Mouse (Mus musculus): ENCODE data around the gene Olfr1151. TPM values are rescaled to one million over a fixed set of nuclear protein-coding genes. Genes with fewer than 3 reads are reported as not detected.

The Olfr1151 gene
- polyA plus RNA-seq (2015; fragmentation: Nextera tagmentation; extraction: Ambion mirVana), result not detected in 2 replicates

- Histone ChIP-seq H3K4me3 (replicated peaks) (no peak within 1 kb of the TSS), H3K27ac (replicated peaks) (no peak within 1 kb of the TSS), H3K9ac (no peak within 1 kb of the TSS), H3K9me3 (replicated peaks) (no peaks in the 10 kb centered on the region), H3K36me3 (replicated peaks) (no peaks in the 10 kb centered on the region), H3K4me1 (replicated peaks) (no peaks in the 10 kb centered on the region), H3K4me2 (no peak within 1 kb of the TSS), H3K27me3 (no peaks in the 10 kb centered on the region)
- no peak for ATAC-seq (ENCODE audit: insufficient read depth)
- 71% methylated on average over 1 of the region's 1 CpGs for WGBS (ENCODE audit: insufficient replicate concordance)
Observed at GRCm38 (mm10) chr2:87855562-87855961, at the start of gene Olfr1151. TSS of gene Olfr1151 (plus strand) at chr2:87855862.

- Histone ChIP-seq H3K4me2 (no peak within 1 kb of the TSS), H3K4me1 (replicated peaks) (no peaks in the 10 kb centered on the region), H3K27ac (replicated peaks) (no peak within 1 kb of the TSS), H3K9ac (no peak within 1 kb of the TSS), H3K4me3 (replicated peaks) (no peak within 1 kb of the TSS), H3K27me3 (no peaks in the 10 kb centered on the region), H3K36me3 (replicated peaks) (no peaks in the 10 kb centered on the region), H3K9me3 (replicated peaks) (no peaks in the 10 kb centered on the region)
- ATAC-seq (ENCODE audit: insufficient read depth), result no peak
- 41% methylated on average over 1 of the region's 1 CpGs for WGBS (ENCODE audit: insufficient replicate concordance)
Observed at GRCm38 (mm10) chr2:87809522-87809921, 46.1 kb upstream of the Olfr1151 start, which contains the start of gene Olfr1145. TSS of gene Olfr1145 (plus strand) at chr2:87809822.

- Histone ChIP-seq H3K27me3 (no peaks in the 10 kb centered on the region), H3K9ac (no peak within 1 kb of the TSS), H3K9me3 (replicated peaks) (no peaks in the 10 kb centered on the region), H3K4me1 (replicated peaks) (no peaks in the 10 kb centered on the region), H3K27ac (replicated peaks) (no peak within 1 kb of the TSS), H3K36me3 (replicated peaks) (no peaks in the 10 kb centered on the region), H3K4me2 (no peak within 1 kb of the TSS), H3K4me3 (replicated peaks) (no peak within 1 kb of the TSS)
- no peak for ATAC-seq (ENCODE audit: insufficient read depth)
- 62% methylated on average over 1 of the region's 1 CpGs for WGBS (ENCODE audit: insufficient replicate concordance)
Observed at GRCm38 (mm10) chr2:87830233-87830632, 25.4 kb upstream of the Olfr1151 start, which contains the start of gene Olfr1148. TSS of gene Olfr1148 (plus strand) at chr2:87830533.

- Histone ChIP-seq H3K36me3 (replicated peaks) (no peaks in the 10 kb centered on the region), H3K9me3 (replicated peaks) (no peaks in the 10 kb centered on the region), H3K9ac (no peak within 1 kb of the TSS), H3K27ac (replicated peaks) (no peak within 1 kb of the TSS), H3K4me1 (replicated peaks) (no peaks in the 10 kb centered on the region), H3K27me3 (no peaks in the 10 kb centered on the region), H3K4me2 (no peak within 1 kb of the TSS), H3K4me3 (replicated peaks) (no peak within 1 kb of the TSS)
- ATAC-seq (ENCODE audit: insufficient read depth), result no peak
- 43% methylated on average over 1 of the region's 1 CpGs for WGBS (ENCODE audit: insufficient replicate concordance)
Observed at GRCm38 (mm10) chr2:87843693-87844092, 12.0 kb upstream of the Olfr1151 start, which contains the start of gene Olfr1150-ps1. TSS of gene Olfr1150-ps1 (plus strand) at chr2:87843993.

GRCm38 (mm10) chr2:87866192-87866591 lies 10.5 kb downstream of the Olfr1151 start, which contains the start of gene Olfr1152:
TSS of gene Olfr1152 (plus strand) at chr2:87866492.
- Histone ChIP-seq H3K9ac (no peak within 1 kb of the TSS), H3K27ac (replicated peaks) (no peak within 1 kb of the TSS), H3K4me2 (no peak within 1 kb of the TSS), H3K27me3 (no peaks in the 10 kb centered on the region), H3K4me1 (replicated peaks) (no peaks in the 10 kb centered on the region), H3K4me3 (replicated peaks) (no peak within 1 kb of the TSS), H3K36me3 (replicated peaks) (no peaks in the 10 kb centered on the region), H3K9me3 (replicated peaks) (no peaks in the 10 kb centered on the region)
- no peak for ATAC-seq (ENCODE audit: insufficient read depth)

GRCm38 (mm10) chr2:87894662-87895061 lies 39.0 kb downstream of the Olfr1151 start, which contains the start of gene Olfr1153:
TSS of gene Olfr1153 (plus strand) at chr2:87894962.
- H3K4me3 ChIP-seq (replicated peaks), result no peak within 1 kb of the TSS
- WGBS (ENCODE audit: insufficient replicate concordance), result 52% methylated on average over 1 of the region's 1 CpGs
- H3K27ac ChIP-seq (replicated peaks), result no peak within 1 kb of the TSS
- no peak for ATAC-seq (ENCODE audit: insufficient read depth)
- no peak within 1 kb of the TSS for H3K9ac ChIP-seq
- no peak within 1 kb of the TSS for H3K4me2 ChIP-seq
- H3K27me3 ChIP-seq, result no peaks in the 10 kb centered on the region
- no peaks in the 10 kb centered on the region for H3K4me1 ChIP-seq (replicated peaks)
- H3K9me3 ChIP-seq (replicated peaks), result no peaks in the 10 kb centered on the region
- H3K36me3 ChIP-seq (replicated peaks), result no peaks in the 10 kb centered on the region

GRCm38 (mm10) chr2:87905066-87905465 lies 49.4 kb downstream of the Olfr1151 start, which contains the start of gene Olfr1154:
TSS of gene Olfr1154 (minus strand) at chr2:87905166.
- H3K9ac ChIP-seq, result no peak within 1 kb of the TSS
- no peaks in the 10 kb centered on the region for H3K4me1 ChIP-seq (replicated peaks)
- H3K4me2 ChIP-seq, result no peak within 1 kb of the TSS
- WGBS (ENCODE audit: insufficient replicate concordance), result 69% methylated on average over 1 of the region's 1 CpGs
- no peaks in the 10 kb centered on the region for H3K27me3 ChIP-seq
- no peak within 1 kb of the TSS for H3K4me3 ChIP-seq (replicated peaks)
- H3K27ac ChIP-seq (replicated peaks), result no peak within 1 kb of the TSS
- H3K36me3 ChIP-seq (replicated peaks), result no peaks in the 10 kb centered on the region
- H3K9me3 ChIP-seq (replicated peaks), result no peaks in the 10 kb centered on the region
- ATAC-seq (ENCODE audit: insufficient read depth), result no peak

Other genes starting within 250 kb of the Olfr1151 start
- not detected in 2 replicates for gene Olfr1130, start 249.7 kb upstream of the Olfr1151 start, polyA plus RNA-seq (2015; fragmentation: Nextera tagmentation; extraction: Ambion mirVana)
- not detected in 2 replicates for gene Olfr1131, start 228.8 kb upstream of the Olfr1151 start, polyA plus RNA-seq (2015; fragmentation: Nextera tagmentation; extraction: Ambion mirVana)
- not detected in 2 replicates for gene Olfr1132, start 218.3 kb upstream of the Olfr1151 start, polyA plus RNA-seq (2015; fragmentation: Nextera tagmentation; extraction: Ambion mirVana)
- gene Olfr1133, start 208.5 kb upstream of the Olfr1151 start, polyA plus RNA-seq (2015; fragmentation: Nextera tagmentation; extraction: Ambion mirVana), result not detected in 2 replicates
- gene Olfr1134, start 197.4 kb upstream of the Olfr1151 start, polyA plus RNA-seq (2015; fragmentation: Nextera tagmentation; extraction: Ambion mirVana), result not detected in 2 replicates
- not detected in 2 replicates for gene Olfr1135, start 182.2 kb upstream of the Olfr1151 start, polyA plus RNA-seq (2015; fragmentation: Nextera tagmentation; extraction: Ambion mirVana)
- gene Olfr1136, start 161.9 kb upstream of the Olfr1151 start, polyA plus RNA-seq (2015; fragmentation: Nextera tagmentation; extraction: Ambion mirVana), result not detected in 2 replicates
- gene Olfr1137, start 142.7 kb upstream of the Olfr1151 start, polyA plus RNA-seq (2015; fragmentation: Nextera tagmentation; extraction: Ambion mirVana), result not detected in 2 replicates
- not detected in 2 replicates for gene Olfr1138, start 115.9 kb upstream of the Olfr1151 start, polyA plus RNA-seq (2015; fragmentation: Nextera tagmentation; extraction: Ambion mirVana)
- not detected in 2 replicates for gene Olfr1140, start 112.1 kb upstream of the Olfr1151 start, polyA plus RNA-seq (2015; fragmentation: Nextera tagmentation; extraction: Ambion mirVana)
- not detected in 2 replicates for gene Olfr1141, start 101.9 kb upstream of the Olfr1151 start, polyA plus RNA-seq (2015; fragmentation: Nextera tagmentation; extraction: Ambion mirVana)
- gene Olfr152, start 76.4 kb upstream of the Olfr1151 start, polyA plus RNA-seq (2015; fragmentation: Nextera tagmentation; extraction: Ambion mirVana), result not detected in 2 replicates
- not detected in 2 replicates for gene Olfr1143, start 55.3 kb upstream of the Olfr1151 start, polyA plus RNA-seq (2015; fragmentation: Nextera tagmentation; extraction: Ambion mirVana)
- not detected in 2 replicates for gene Olfr1145, start 46.0 kb upstream of the Olfr1151 start, polyA plus RNA-seq (2015; fragmentation: Nextera tagmentation; extraction: Ambion mirVana)
- gene Olfr1148, start 25.3 kb upstream of the Olfr1151 start, polyA plus RNA-seq (2015; fragmentation: Nextera tagmentation; extraction: Ambion mirVana), result not detected in 2 replicates
- not detected in 2 replicates for gene Olfr1150-ps1, start 11.9 kb upstream of the Olfr1151 start, polyA plus RNA-seq (2015; fragmentation: Nextera tagmentation; extraction: Ambion mirVana)
- gene Olfr1152, start 10.6 kb downstream of the Olfr1151 start, polyA plus RNA-seq (2015; fragmentation: Nextera tagmentation; extraction: Ambion mirVana), result not detected in 2 replicates
- not detected in 2 replicates for gene Olfr1153, start 39.1 kb downstream of the Olfr1151 start, polyA plus RNA-seq (2015; fragmentation: Nextera tagmentation; extraction: Ambion mirVana)
- gene Olfr1154, start 49.3 kb downstream of the Olfr1151 start, polyA plus RNA-seq (2015; fragmentation: Nextera tagmentation; extraction: Ambion mirVana), result not detected in 2 replicates
- gene Olfr1155, start 89.3 kb downstream of the Olfr1151 start, polyA plus RNA-seq (2015; fragmentation: Nextera tagmentation; extraction: Ambion mirVana), result not detected in 2 replicates
- not detected in 2 replicates for gene Olfr1156, start 97.2 kb downstream of the Olfr1151 start, polyA plus RNA-seq (2015; fragmentation: Nextera tagmentation; extraction: Ambion mirVana)
- not detected in 2 replicates for gene Olfr1157, start 112.4 kb downstream of the Olfr1151 start, polyA plus RNA-seq (2015; fragmentation: Nextera tagmentation; extraction: Ambion mirVana)
- gene Olfr74, start 118.8 kb downstream of the Olfr1151 start, polyA plus RNA-seq (2015; fragmentation: Nextera tagmentation; extraction: Ambion mirVana), result not detected in 2 replicates
- gene Olfr1158, start 134.3 kb downstream of the Olfr1151 start, polyA plus RNA-seq (2015; fragmentation: Nextera tagmentation; extraction: Ambion mirVana), result not detected in 2 replicates
- not detected in 2 replicates for gene Olfr1160, start 152.4 kb downstream of the Olfr1151 start, polyA plus RNA-seq (2015; fragmentation: Nextera tagmentation; extraction: Ambion mirVana)
- not detected in 2 replicates for gene Olfr1161, start 166.9 kb downstream of the Olfr1151 start, polyA plus RNA-seq (2015; fragmentation: Nextera tagmentation; extraction: Ambion mirVana)
- gene Olfr73, start 181.8 kb downstream of the Olfr1151 start, polyA plus RNA-seq (2015; fragmentation: Nextera tagmentation; extraction: Ambion mirVana), result not detected in 2 replicates
- gene Olfr1162, start 195.3 kb downstream of the Olfr1151 start, polyA plus RNA-seq (2015; fragmentation: Nextera tagmentation; extraction: Ambion mirVana), result not detected in 2 replicates
- not detected in 2 replicates for gene Olfr1163, start 216.0 kb downstream of the Olfr1151 start, polyA plus RNA-seq (2015; fragmentation: Nextera tagmentation; extraction: Ambion mirVana)
- gene Olfr1164, start 238.1 kb downstream of the Olfr1151 start, polyA plus RNA-seq (2015; fragmentation: Nextera tagmentation; extraction: Ambion mirVana), result not detected in 2 replicates

Data from liver, embryonic 15.5 days (tissue).